Mouse (Mus musculus): ENCODE results near the gene Myo1c.
"Not testable (repeated sequence)": the region's sequence is repeated elsewhere in the genome, so short reads cannot be mapped to it uniquely, and the experiment has no call there.

Gene Myo1c

DNA sequence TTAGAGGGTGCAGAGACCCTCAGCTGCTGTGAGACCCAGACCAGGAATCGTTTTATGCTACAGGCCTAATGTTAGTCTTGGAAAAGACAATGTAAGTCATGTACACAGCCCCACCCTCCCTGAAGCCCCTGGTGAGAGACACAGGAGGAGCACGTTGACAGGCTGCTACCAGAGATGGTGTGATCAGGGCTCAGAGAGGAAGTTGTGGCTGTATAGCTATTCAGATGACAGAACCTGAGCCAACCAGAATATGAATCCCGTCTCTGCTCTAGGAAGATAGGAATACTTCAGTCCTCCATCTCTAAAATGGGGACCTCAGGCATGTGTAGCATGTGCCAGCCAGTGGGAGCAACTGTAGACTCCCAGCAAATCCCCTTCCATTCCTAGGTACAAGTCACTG is 18.3 kb downstream of the Myo1c start:
- no peak for DNase-seq (ENCODE audit: low spot score in 2 of 2)

DNA sequence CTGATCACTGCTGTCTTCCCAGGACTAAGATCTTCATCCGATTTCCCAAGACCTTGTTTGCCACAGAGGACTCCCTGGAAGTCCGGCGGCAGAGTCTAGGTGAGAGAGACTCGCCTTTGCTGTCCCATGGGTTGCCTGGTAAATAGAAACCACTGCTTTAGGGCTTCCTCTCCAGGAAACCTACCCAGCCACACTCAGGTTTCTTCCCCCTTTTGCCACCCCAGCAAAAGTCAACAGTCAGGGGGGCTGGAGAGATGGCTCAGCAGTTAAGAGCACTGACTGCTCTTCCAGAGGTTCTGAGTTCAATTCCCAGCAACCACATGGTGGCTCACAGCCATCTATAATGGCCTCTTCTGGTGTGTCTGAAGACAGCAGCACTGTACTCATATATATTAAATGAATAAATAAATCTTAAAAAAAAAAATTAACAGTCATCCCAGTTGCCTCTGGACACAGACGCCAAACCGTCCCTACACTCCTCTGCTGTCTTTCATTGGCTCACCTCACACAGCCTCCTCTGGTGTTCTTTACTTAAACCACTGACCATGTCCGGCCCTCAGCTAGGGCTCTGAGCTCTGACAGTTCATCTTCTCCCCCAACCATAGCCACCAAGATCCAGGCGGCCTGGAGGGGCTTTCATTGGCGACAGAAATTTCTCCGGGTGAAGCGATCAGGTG is 19.0 kb downstream of the Myo1c start:
- no peak for DNase-seq (ENCODE audit: low spot score in 2 of 2)

DNA sequence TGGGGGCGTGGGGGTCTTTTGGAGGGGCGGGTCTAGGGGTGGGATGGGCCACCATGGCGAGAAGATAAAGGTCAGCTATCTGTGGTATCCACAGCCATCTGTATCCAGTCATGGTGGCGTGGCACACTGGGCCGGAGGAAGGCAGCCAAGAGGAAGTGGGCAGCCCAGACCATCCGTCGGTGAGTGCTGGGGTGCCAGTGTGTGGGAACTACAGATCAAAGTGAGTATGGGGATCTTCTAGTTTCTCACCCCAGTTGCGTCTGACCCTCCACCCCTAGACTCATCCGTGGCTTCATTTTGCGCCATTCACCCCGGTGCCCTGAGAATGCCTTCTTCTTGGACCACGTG is 19.5 kb downstream of the Myo1c start:
- no peak for DNase-seq (ENCODE audit: low spot score in 2 of 2)

DNA sequence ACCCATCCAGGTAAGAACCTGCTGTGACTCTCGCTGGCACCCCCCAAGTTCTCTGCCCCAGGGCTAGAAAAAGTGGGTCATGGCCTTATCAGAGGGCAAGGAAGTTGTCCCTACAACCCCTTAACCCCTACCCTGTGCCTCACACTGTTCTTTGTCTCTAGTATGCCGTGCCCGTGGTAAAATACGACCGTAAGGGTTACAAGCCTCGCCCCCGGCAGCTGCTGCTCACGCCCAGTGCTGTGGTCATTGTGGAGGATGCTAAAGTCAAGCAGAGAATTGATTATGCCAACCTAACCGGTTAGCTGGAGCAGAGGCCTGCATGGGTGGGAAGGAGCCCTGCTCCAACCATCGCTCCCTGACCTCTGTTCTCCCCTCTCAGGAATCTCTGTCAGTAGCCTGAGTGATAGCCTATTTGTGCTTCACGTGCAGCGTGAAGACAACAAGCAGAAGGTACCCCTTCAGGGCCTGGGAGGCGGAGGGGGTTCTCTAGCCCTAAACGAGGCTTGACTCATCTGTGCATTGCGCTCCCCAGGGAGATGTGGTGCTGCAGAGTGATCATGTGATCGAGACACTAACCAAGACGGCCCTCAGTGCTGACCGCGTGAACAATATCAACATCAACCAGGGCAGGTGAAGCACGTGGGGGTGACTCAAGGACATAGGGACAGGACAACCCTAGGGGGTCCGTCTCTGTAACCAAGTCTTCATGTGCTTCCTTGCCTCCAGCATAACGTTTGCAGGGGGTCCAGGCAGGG is 21.3 kb downstream of the Myo1c start:
- no peak for DNase-seq (ENCODE audit: low spot score in 2 of 2)

GRCm38 (mm10) chr11:75673411-75673810 is 23.1 kb downstream of the Myo1c start:
- DNase-seq (ENCODE audit: low spot score in 2 of 2), result no peak

DNA sequence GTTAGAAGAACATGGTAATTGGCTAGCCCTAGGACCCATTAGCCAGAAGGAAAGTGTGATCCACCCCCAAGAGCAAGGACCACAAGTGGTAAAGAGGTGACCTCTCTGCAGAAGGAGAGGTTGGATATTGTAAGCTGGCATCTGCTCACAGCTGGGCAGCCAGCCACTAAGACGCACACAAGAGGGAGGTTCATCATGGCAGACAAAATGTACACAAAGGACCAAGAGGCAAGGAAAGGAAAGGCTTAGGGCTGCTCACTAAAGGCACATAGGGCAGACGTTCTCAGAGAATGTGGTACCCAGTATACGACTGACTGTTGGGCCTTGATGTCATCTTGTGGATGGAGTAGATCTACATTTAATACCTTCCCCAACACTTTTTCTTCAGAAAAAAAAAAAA is 24.6 kb downstream of the Myo1c start:
- no peak for DNase-seq (ENCODE audit: low spot score in 2 of 2)

DNA sequence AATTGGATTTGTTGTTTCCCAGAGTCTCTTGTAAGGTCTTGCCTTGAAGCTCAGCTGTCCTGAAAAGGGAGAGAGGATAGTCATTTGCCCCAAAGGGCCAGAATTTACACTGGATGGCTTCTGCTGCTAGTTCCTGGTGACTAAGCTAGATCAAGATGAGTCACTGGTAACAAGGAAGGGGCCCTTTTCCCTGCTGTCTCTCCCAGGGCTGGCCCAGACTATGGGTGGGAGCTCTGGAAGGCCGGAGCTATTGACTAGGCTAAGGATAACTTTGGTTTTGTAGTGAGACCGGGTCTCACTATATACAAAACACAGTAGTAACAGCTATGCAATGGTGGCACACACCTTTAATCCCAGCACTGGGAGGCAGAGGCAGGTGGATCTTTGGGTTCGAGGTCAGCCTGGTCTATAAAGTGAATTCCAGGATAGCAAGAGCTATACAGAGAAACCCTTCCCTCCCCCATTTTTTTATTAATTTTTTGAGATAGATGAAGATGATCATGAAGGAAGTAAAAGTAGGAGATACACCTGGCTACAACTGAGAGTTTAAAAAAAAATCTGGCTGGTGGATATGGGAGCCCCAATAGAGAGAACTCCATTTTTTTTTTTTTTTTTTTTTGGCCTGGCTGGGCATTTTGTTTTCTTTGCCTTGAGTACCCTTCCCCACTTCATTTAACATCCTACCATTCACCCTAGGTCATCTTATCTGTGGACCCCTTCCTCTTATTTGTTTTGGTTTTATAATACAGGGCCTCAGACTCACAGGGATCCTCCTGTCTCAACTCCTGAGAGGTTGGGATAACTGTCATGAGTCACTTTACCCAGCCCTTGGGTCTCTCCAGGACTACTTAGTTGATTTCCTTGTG is 27.8 kb downstream of the Myo1c start:
- DNase-seq (ENCODE audit: low spot score in 2 of 2), result no peak

GRCm38 (mm10) chr11:75678747-75679438 is 28.6 kb downstream of the Myo1c start, which contains the start of gene Crk:
Gene Crk, plus strand, starts transcription at chr11:75679259.
- DNase-seq (ENCODE audit: low spot score in 2 of 2), result peak; percentile 93 to 95

DNA sequence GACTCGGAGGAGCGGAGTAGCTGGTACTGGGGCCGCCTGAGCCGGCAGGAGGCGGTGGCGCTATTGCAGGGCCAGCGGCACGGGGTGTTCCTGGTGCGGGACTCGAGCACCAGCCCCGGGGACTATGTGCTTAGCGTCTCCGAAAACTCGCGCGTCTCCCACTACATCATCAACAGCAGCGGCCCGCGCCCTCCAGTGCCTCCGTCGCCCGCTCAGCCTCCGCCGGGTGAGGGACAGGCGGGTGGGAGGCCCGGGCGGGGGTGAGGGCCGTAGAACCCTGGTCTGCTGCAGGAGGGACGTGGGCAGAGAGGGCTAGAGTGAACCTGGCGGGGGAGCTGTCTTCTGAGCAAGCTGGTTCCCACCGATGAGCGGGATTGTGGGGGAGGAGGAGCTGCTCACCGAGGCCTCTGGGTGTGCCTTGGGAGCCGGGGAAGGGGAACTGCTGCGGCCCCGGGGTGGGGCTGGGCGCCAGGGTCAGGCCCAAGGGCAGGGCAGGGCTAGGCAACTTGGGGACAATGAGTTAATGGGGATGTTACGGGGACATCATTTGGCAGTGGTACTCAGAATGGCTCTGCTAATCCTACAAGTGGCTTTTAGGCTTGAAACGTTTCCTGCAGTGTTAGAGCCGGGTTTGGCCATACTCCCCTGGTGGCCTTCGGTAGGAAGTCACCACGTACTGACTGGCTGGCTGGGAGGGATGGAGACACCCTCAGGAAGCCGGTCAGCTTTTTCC is 29.3 kb downstream of the Myo1c start:
- DNase-seq (ENCODE audit: low spot score in 2 of 2), result peak in 1 of 2 experiments; percentile 64

GRCm38 (mm10) chr11:75684462-75684861 is 34.2 kb downstream of the Myo1c start:
- DNase-seq (ENCODE audit: low spot score in 2 of 2), result no peak

- no peak for DNase-seq (ENCODE audit: low spot score in 2 of 2)
These were observed 34.7 kb downstream of the Myo1c start for GRCm38 (mm10) chr11:75684956-75685355.

DNA sequence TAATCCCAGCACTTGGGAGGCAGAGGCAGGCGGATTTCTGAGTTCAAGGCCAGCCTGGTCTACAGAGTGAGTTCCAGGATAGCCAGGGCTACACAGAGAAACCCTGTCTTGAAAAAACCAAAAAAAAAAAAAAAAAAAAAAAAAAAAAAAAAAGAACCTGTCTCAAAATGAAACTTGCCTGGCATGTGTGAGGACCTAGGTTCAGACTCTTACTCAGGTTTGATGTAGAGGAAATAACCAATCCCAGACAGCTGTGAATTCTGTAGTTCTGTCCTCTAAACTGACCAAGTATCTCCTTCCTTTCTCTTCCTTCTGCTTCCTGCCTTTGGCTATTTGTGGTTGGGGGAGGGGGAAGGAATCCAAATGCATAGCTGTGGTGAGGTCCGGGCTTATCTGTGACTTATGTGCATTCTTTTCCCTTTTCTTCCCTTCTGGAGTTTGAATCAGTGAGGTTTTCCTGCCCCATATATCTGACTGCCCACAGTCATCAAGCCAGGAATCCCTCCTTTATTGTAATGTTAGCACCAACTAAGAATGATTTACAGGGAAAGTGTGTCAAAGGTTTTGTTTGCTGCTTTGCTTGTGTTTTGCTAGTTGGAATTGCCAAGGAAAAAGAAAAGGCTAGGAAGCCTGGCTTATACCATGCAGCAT is 37.2 kb downstream of the Myo1c start:
- DNase-seq (ENCODE audit: low spot score in 2 of 2), result no peak

GRCm38 (mm10) chr11:75688132-75688531 is 37.8 kb downstream of the Myo1c start:
- no peak for DNase-seq (ENCODE audit: low spot score in 2 of 2)

DNA sequence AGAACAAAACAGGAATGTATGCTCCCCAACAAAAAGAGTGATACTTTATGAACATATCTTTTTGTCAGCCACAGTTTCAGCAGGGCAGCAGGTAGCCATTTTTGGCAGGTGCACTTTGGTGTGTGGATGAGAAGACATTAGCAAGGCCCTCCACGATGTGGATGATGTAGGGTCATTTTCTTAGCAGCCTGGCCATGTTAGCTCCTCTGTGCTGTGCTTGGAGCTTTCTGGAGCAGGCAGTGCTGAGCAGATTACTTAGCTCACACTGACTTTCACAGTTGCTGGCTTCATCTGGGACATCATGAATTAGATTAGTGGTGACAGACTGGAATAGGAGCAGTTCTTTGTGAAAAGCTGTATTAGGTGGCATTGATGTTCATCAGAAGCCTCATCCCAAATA is 39.7 kb downstream of the Myo1c start:
- DNase-seq (ENCODE audit: low spot score in 2 of 2), result no peak

DNA sequence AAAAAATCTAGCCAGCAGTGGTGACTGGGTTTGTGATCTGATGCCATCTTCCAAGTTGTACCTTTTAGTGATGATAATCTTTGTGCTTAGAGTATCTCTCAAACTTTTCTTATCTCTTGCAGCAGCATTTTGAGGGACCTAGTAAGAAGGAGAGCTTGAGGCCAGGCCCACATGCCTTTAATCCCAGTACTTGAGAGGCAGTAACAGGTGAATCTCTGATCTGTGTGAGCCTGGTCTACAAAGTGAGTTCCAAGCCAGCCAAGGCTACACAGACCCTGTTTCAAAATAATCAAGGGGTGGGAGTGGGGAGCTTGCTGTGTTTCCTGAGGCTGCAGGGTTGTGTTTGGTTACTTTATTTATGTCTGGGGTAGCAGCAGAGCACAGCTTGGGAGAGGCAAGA is 40.7 kb downstream of the Myo1c start:
- no peak for DNase-seq (ENCODE audit: low spot score in 2 of 2)

DNA sequence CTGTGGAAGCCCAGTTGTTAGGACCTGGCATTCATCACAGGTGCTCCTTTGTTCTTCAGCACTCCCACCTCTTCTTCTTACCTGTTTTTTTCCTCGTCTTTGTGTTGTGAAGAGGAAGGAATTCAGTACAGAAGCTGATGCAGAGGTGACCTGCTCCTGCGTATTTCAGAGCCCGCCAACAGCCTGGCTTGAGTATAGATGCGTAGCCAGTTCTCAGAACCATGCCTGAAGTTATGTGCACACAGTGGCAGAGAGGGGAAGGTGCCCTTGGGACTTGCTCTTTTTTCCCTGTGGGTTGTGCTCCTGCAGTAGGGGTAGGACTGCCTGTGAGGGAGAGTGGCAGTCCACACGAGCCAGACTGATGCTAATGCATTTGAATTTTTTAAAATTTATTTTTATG is 43.3 kb downstream of the Myo1c start:
- DNase-seq (ENCODE audit: low spot score in 2 of 2), result no peak

- not testable (repeated sequence) for DNase-seq (ENCODE audit: low spot score in 2 of 2)
These were observed 47.2 kb downstream of the Myo1c start for GRCm38 (mm10) chr11:75697464-75697863.

GRCm38 (mm10) chr11:75700557-75700956 is 50.3 kb downstream of the Myo1c start:
- no peak for DNase-seq (ENCODE audit: low spot score in 2 of 2)

GRCm38 (mm10) chr11:75702761-75703160 is 52.5 kb downstream of the Myo1c start:
- DNase-seq (ENCODE audit: low spot score in 2 of 2), result no peak

DNA sequence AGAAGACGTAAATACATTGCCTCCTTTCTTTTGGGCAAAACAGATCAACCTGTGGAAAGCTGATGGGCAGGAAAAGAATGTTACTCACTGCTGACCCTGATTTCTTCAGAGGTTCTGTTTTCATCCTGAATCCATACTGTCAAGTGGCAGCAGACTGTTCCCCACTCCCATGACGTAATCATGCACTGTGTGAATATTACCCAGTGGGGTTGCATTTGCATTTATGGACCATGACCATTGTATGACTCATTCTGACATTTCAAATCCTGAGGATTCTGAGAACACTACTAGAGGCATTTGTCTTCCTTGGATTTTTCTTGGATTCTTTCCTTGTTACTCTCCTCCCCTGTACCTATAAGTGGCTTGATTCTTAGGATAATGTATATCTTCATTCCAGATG is 53.4 kb downstream of the Myo1c start:
- DNase-seq (ENCODE audit: low spot score in 2 of 2), result no peak

GRCm38 (mm10) chr11:75713949-75714348 is 63.6 kb downstream of the Myo1c start:
- DNase-seq (ENCODE audit: low spot score in 2 of 2), result no peak
